Mouse (Mus musculus) stomach, postnatal 0 days (tissue): ENCODE results near the gene Tcf7l1. TPM values are rescaled to one million over a fixed set of nuclear protein-coding genes. Genes with fewer than 3 reads are reported as not detected.

ENCODE experiments used
- ATAC-seq: fragments of 200-750 bp; cut with Nextera tagmentation; 2 replicates; pipeline ENCODE4 v1.8.0; 2017; ENCODE audit not compliant: low FRiP score, low TSS enrichment
- DNase-seq: peaks from one replicate; pipeline ENCODE4 v3.0.0-alpha.2; 2016; ENCODE audit warnings: low spot score
- H3K27ac ChIP-seq: fragments of 300-500 bp; sonication (generic); replicated peaks from 2 replicates; pipeline ENCODE4 v1.5.1; 2014; ENCODE audit warnings: mild to moderate bottlenecking, control low read depth
- H3K27me3 ChIP-seq: fragments of 300-500 bp; sonication (generic); 2 replicates; pipeline ENCODE4 v1.6.1; 2014; ENCODE audit warnings: low read length; ENCODE audit not compliant: control insufficient read depth, insufficient read depth
- H3K36me3 ChIP-seq: fragments of 300-500 bp; sonication (generic); 2 replicates; pipeline ENCODE4 v1.6.1; 2014; ENCODE audit warnings: low read length, mixed read lengths; ENCODE audit not compliant: control insufficient read depth, insufficient read depth
- H3K4me1 ChIP-seq: fragments of 300-500 bp; sonication (generic); replicated peaks from 2 replicates; pipeline ENCODE4 v1.6.1; 2014; ENCODE audit warnings: antibody characterized with exemption; ENCODE audit not compliant: control insufficient read depth, insufficient read depth
- H3K4me2 ChIP-seq: fragments of 300-500 bp; sonication (generic); replicated peaks from 2 replicates; pipeline ENCODE4 v1.6.1; 2014; ENCODE audit warnings: low read depth, mild to moderate bottlenecking, control low read depth, moderate library complexity
- H3K4me3 ChIP-seq: fragments of 300-500 bp; sonication (generic); 2 replicates; pipeline ENCODE4 v1.5.1; 2014; ENCODE audit warnings: low read depth, low read length, control low read depth
- H3K9ac ChIP-seq: fragments of 300-500 bp; sonication (generic); 2 replicates; pipeline ENCODE4 v1.6.1; 2014; ENCODE audit warnings: mild to moderate bottlenecking, low read length, control low read depth, mixed read lengths
- H3K9me3 ChIP-seq: fragments of 300-500 bp; sonication (generic); 2 replicates; pipeline ENCODE4 v1.6.1; 2016; ENCODE audit warnings: low read length; ENCODE audit not compliant: control insufficient read depth
- CTCF ChIP-seq: IDR thresholded peaks from 2 replicates; pipeline ENCODE4 v1.5.1; 2016; ENCODE audit warnings: antibody characterized with exemption, low read depth, mild to moderate bottlenecking, moderate library complexity
- EP300 ChIP-seq: optimal IDR thresholded peaks from 2 replicates; pipeline ENCODE3; 2016; ENCODE audit warnings: antibody characterized with exemption
- WGBS: fragments of 180-500 bp; shearing (Covaris S2); extraction: QIAGEN DNeasy Blood & Tissue Kit; methylation state at CpG from one replicate; pipeline ENCODE4 v1.1.7; 2014; 5-methylcytosine and 5-hydroxymethylcytosine counted together
- polyA plus RNA-seq: library from polyadenylated mRNA; unstranded; fragments of >200 nt; fragmentation: Nextera tagmentation; extraction: Ambion mirVana; gene quantifications from 2 replicates; pipeline ENCODE4 v1.2.1, GENCODE M21; 2015

Tcf7l1 gene
- polyA plus RNA-seq, 1 experiment from 2014 or later, result 11.1 TPM

DNA sequence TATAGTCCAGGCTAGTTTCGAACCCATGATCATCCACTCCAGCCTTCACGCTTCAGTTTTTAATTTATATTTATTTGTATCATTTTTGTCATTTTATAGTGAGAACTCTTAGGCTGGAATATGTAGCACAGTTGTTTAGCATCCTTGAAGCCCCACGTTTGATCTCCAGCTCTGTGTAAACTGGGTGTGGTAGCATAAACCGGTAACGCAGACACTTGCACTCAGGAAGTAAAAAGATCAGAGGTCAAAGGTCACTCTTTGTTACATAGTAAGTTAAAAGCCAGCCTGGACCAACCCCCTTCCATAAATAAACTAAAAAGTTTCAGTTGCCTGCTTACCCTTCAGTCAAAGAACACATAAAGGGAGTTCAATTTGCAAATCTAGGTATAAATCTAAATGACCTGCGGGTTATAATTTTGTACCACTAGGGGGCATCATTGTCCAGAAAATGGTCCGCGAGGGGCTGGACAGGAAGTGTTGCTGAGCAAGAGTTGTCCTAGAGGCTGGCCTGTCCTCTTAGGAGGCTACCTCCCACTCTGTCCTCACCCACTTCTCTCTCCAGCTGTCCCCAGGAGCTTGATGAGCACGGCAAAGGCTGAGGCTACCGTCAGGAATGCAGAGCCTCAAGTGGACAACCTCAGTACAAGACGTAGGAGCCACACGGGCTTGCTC, 153.2 kb downstream of the Tcf7l1 start:
- no peak overlapping the region for H3K4me2 ChIP-seq
- no peak overlapping the region for H3K4me3 ChIP-seq
- no peaks in the 10 kb centered on the region; the same call in 1 of the 2 replicates for H3K36me3 ChIP-seq
- peak overlapping the region; percentile 35; the same call in 1 of the 2 replicates for H3K27ac ChIP-seq
- 34% methylated on average over 12 of the region's 12 CpGs for WGBS
- no peaks in the 10 kb centered on the region; the same call in none of the 2 replicates for H3K4me1 ChIP-seq
- H3K9me3 ChIP-seq, result no peaks in the 10 kb centered on the region
- 0 out of 2 replicates have a peak overlapping the region, but pooled peaks have one; percentile 35 for H3K9ac ChIP-seq
- ATAC-seq, result peak; percentile 76
- TF ChIP-seq CTCF, result peak; percentile 81
- no peak for TF ChIP-seq EP300
- H3K27me3 ChIP-seq, result no peaks in the 10 kb centered on the region
- peak; percentile 65 for DNase-seq

GRCm38 (mm10) chr6:72634311-72634710, 154.7 kb downstream of the Tcf7l1 start:
- no peaks in the 10 kb centered on the region for H3K27me3 ChIP-seq
- H3K9ac ChIP-seq, result no peak overlapping the region
- H3K9me3 ChIP-seq, result no peaks in the 10 kb centered on the region
- H3K36me3 ChIP-seq, result no peaks in the 10 kb centered on the region; the same call in 1 of the 2 replicates
- H3K4me3 ChIP-seq, result no peak overlapping the region
- ATAC-seq (no peak), DNase-seq (no peak)
- no peak overlapping the region for H3K27ac ChIP-seq
- TF ChIP-seq EP300, result no peak
- no peak for TF ChIP-seq CTCF
- no peaks in the 10 kb centered on the region; the same call in none of the 2 replicates for H3K4me1 ChIP-seq
- 72% methylated on average over 10 of the region's 10 CpGs for WGBS
- H3K4me2 ChIP-seq, result no peak overlapping the region

- no peaks in the 10 kb centered on the region for H3K27me3 ChIP-seq
- H3K36me3 ChIP-seq, result peaks cover 4% of the 10 kb centered on the region; the same call in 1 of the 2 replicates
- H3K9me3 ChIP-seq, result no peaks in the 10 kb centered on the region
- no peak overlapping the region for H3K27ac ChIP-seq
- 79% methylated on average over 6 of the region's 6 CpGs for WGBS
- H3K4me3 ChIP-seq, result no peak overlapping the region
- DNase-seq, result no peak
- H3K4me2 ChIP-seq, result no peak overlapping the region
- no peak overlapping the region for H3K9ac ChIP-seq
- no peaks in the 10 kb centered on the region; the same call in none of the 2 replicates for H3K4me1 ChIP-seq
- TF ChIP-seq EP300 (no peak), CTCF (no peak)
- no peak for ATAC-seq
Observed at GRCm38 (mm10) chr6:72631700-72632099, 157.4 kb downstream of the Tcf7l1 start.

DNA sequence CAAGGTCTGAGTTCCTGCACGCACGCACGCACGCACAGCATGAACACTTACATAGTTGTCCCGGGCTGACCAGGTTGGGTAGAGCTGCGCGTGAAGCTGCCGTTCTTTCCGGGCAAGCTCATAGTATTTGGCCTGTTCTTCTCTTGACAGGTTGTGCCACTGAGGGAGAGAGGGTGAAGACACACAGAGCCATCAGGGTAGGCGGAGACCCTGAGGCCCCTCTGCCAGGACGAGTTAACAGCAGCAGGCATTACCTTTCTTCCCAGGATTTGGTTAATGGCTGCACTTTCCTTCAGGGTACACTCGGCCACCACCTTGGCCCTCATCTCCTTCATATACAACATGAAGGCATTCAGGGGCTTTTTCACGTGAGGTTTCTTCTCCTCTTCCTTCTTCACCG, 158.1 kb downstream of the Tcf7l1 start:
- DNase-seq (no peak), ATAC-seq (no peak)
- H3K27ac ChIP-seq, result no peak overlapping the region
- peaks cover 4% of the 10 kb centered on the region; the same call in 1 of the 2 replicates for H3K36me3 ChIP-seq
- 91% methylated on average over 14 of the region's 14 CpGs for WGBS
- H3K4me3 ChIP-seq, result no peak overlapping the region
- no peaks in the 10 kb centered on the region for H3K27me3 ChIP-seq
- H3K4me1 ChIP-seq, result no peaks in the 10 kb centered on the region; the same call in 1 of the 2 replicates
- no peak overlapping the region for H3K9ac ChIP-seq
- TF ChIP-seq EP300, result no peak
- TF ChIP-seq CTCF, result no peak
- H3K4me2 ChIP-seq, result no peak overlapping the region
- H3K9me3 ChIP-seq, result no peaks in the 10 kb centered on the region

- TF ChIP-seq CTCF (no peak), EP300 (no peak)
- Histone ChIP-seq H3K27me3 (no peaks in the 10 kb centered on the region), H3K27ac (peak overlapping the region; percentile 31; the same call in 1 of the 2 replicates), H3K4me1 (no peaks in the 10 kb centered on the region), H3K4me3 (no peak overlapping the region), H3K4me2 (no peak overlapping the region), H3K9ac (no peak overlapping the region), H3K9me3 (no peaks in the 10 kb centered on the region), H3K36me3 (peaks cover 4% of the 10 kb centered on the region; the same call in 1 of the 2 replicates)
- DNase-seq, result peak; percentile 72
- peak; percentile 69 for ATAC-seq
- 78% methylated on average over 2 of the region's 2 CpGs for WGBS
Observed at GRCm38 (mm10) chr6:72630370-72630769, 158.7 kb downstream of the Tcf7l1 start.

- H3K27ac ChIP-seq, result no peak overlapping the region
- H3K27me3 ChIP-seq, result no peaks in the 10 kb centered on the region
- no peak for DNase-seq
- 82% methylated on average over 16 of the region's 16 CpGs for whole genome bisulfite sequencing
- no peak overlapping the region for H3K9ac ChIP-seq
- no peak for TF ChIP-seq CTCF
- TF ChIP-seq EP300, result no peak
- H3K4me1 ChIP-seq, result no peaks in the 10 kb centered on the region
- no peaks in the 10 kb centered on the region for H3K9me3 ChIP-seq
- H3K4me3 ChIP-seq, result no peak overlapping the region
- H3K4me2 ChIP-seq, result no peak overlapping the region
- H3K36me3 ChIP-seq, result peaks cover 4% of the 10 kb centered on the region; the same call in 1 of the 2 replicates
- no peak for ATAC-seq
Observed at GRCm38 (mm10) chr6:72627276-72627675, 161.8 kb downstream of the Tcf7l1 start.
